Mouse (Mus musculus): ENCODE data around the gene Opn1sw.
"Not testable (repeated sequence)": the region's sequence is repeated elsewhere in the genome, so short reads cannot be mapped to it uniquely, and the experiment has no call there.

Gene Opn1sw

DNA sequence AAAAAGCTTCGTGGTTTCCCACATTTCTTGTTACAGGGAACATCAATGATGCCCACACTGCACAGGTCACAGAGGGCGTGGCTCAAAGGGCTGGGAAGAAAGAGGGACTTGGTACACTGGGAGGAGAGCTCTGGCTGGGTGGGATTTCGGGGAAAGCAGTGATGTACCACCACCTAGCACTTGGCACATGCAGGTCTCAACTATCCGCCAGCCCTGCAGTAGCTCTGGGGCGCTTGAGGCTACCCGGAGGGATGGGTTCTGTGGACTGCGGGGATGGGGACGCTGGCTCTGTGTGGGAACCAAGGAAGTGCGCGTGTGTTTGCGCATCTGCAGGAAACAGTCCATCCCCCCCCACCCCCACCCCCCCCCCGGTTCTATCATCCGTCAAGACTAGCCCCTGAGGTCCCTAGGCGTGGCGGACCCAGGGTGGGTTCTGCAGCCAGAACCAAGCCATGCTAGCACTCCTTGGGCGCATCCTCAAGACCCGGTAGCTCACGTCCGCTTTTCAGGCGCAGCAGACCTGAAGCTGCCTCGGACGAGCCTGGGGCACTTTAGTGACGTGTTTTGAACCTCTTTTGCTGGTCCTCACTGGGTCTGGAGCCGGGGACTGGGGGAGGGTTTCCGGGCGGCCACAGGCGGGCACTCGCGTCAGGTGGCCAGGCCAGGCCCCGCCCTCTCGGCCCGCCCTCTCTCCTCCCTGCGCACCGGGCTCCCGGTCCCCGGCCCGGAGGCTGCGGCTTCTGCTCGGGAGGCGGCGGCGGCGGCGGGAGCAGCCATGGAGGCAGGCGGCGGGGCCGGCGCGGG is 7.8 kb upstream of the Opn1sw start, which contains the start of gene Ccdc136:
Gene Ccdc136, plus strand, starts transcription at position 400 of the 804 bp plus-strand sequence.
- peak; percentile 86 for DNase-seq

- DNase-seq: no peak
These were observed 6.0 kb upstream of the Opn1sw start for GRCm38 (mm10) chr6:29394286-29394685.

DNA sequence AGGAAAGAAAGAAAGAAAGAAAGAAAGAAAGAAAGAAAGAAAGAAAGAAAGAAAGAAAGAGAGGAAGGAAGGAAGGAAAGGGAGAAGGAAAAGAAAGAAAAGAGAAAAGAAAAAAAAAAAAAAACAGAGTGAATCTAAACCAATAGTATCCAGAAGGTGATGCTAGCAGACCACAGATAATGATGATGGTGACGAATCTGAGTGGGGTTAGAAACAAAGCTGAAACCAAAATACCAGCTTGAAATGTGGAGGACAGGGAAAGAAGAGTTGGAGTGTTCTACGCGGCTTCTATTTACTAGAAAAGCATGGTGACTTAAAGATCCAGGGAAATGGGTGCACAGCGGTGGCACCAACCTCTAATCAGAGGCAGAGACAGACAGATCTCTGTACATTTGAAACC is 3.5 kb upstream of the Opn1sw start:
- no peak for DNase-seq

DNA sequence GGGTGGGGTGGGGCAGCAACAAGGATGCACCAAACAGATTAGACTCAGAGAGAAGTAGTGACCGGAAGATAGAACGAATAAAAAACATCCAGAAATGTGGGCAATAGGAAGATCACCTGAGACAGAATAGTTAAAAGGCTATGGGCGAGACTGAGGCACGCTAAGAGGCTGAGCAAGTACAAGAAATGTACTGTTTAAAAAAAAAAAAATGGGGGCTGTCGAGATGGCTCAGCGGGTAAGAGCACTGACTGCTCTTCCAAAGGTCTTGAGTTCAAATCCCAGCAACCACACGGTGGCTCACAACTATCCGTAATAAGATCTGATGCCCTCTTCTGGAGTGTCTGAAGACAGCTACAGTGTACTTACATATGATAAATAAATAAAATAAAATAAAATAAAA is 3.0 kb upstream of the Opn1sw start:
- DNase-seq: not testable (repeated sequence)

GRCm38 (mm10) chr6:29390500-29390899 is 2.2 kb upstream of the Opn1sw start:
- not testable (repeated sequence) for DNase-seq

GRCm38 (mm10) chr6:29389425-29389824 is 1.2 kb upstream of the Opn1sw start:
- no peak for DNase-seq

DNA sequence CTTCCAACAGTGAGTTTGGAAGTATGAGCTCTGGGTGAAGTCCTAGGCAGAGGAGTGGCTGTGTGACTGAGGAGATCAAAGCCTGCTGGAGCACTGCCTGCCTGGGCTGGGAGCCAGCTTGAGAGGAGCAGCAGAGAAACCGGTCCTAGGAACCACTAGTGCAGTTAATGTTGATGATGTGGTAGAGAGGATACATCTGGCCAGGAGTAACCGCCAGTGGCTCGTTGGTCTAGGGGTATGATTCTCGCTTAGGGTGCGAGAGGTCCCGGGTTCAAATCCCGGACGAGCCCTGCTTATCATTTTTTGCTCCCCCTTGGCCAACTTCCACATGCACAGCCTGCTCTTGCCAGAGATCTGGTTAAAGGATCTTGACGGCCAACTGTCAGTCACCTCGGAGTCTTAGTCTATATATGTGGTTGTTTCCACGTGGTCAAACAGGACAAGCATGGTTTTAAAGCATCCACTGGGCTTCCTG is 375 bp upstream of the Opn1sw start:
- peak; percentile 65 for DNase-seq

DNA sequence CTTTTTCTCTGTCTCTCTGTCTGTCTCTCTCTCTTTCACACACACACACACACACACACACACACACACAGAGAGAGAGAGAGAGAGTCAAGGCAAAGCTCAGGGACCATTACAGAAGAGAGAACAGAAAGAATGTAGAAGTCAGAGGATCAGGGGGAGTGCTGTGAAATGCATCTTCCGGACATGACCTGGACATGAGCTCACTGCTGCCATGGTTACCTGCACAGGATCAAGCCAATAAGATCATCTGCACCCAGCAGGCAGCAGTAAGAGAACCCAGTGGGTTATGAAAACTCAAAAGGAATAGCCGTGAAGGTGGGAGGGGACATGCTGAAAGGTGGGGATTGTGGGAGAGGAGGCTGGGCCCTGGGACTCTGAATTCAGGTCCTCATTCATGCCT is 5.8 kb downstream of the Opn1sw start:
- no peak for DNase-seq

- DNase-seq: no peak
These were observed 8.3 kb downstream of the Opn1sw start for GRCm38 (mm10) chr6:29379954-29380353.

DNA sequence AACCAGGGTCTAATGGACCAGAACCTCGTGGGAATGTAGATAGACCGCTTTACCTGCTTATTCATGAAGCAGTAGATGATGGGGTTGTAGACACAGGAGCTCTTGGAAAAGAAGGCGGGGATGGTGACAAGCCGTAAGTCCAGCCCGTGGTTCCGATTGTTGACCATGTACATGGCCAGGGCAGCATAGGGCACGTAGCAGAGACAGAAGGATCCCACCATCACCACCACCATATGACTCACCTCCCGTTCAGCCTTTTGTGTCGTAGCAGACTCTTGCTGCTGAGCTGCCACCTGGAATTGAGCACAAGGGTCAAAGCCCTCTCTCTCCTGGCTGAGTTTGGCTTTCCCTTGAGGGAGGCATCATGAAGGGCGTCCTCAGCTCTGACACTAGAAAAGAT is 9.6 kb downstream of the Opn1sw start:
- no peak for DNase-seq

GRCm38 (mm10) chr6:29377386-29377785 is 10.9 kb downstream of the Opn1sw start:
- no peak for DNase-seq

GRCm38 (mm10) chr6:29365277-29365676 is 23.0 kb downstream of the Opn1sw start:
- DNase-seq: no peak

DNA sequence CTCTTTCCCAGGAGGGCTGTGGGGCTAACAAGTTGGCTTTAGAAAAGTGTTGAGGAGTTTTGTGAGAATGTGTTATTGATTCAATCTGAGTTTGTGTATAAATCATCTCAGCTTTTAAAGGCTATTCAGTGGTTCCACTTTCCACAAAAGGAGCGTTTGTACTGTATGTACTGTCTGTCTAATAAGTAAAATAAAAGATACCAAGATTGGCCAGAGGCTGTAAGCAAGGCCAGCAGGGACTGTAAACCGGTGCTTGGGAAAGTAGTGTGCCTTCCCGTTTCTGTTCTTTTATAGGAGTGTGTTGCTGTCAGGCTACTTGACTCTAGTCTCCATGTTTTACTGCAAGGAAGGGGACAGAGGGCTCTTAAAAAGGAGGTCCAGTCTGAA is 25.1 kb downstream of the Opn1sw start:
- DNase-seq: no peak

DNA sequence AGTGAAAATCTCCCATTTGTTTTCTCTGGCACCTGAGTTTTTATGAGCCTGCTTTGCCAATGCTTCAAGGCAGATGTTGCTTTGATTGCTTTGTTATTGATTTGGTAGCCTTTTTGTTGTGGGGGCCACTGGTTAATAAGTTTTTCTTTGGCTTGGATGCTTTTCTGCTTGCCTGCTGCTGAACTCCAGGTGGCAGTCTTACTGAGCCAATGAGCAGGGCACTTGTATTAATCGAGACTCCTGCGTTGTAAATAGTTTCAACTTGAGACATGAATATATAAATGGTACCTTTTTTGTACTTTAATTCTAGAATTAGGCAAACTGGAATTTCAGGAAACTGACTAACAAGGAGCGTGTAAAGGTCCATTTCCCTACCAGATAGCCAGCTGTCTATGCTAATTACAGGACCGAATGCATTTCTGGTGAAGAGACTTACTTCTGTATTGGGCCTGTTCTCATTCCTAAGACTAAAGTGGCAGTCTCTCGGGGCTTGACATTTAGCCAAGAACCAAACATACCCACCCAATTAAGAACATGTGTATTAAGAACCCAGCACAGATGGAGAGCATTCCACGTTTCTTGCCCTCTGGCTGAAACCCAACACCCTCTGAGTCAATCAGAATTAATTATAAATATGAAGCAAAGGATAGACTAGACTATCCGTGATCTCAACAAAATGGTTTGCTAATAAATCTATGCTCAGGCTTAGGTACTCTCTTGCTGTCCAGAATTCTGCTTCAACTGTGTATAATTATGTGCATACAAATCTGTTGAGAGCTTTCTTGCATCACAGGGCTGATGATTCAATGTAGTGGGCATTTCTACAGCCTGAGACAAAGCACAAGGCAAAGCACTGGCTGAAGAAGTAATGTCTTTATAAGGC is 25.8 kb downstream of the Opn1sw start:
- DNase-seq: no peak

- DNase-seq: no peak
These were observed 28.1 kb downstream of the Opn1sw start for GRCm38 (mm10) chr6:29360211-29360610.

- DNase-seq: no peak
These were observed 28.9 kb downstream of the Opn1sw start for GRCm38 (mm10) chr6:29359386-29359785.

DNA sequence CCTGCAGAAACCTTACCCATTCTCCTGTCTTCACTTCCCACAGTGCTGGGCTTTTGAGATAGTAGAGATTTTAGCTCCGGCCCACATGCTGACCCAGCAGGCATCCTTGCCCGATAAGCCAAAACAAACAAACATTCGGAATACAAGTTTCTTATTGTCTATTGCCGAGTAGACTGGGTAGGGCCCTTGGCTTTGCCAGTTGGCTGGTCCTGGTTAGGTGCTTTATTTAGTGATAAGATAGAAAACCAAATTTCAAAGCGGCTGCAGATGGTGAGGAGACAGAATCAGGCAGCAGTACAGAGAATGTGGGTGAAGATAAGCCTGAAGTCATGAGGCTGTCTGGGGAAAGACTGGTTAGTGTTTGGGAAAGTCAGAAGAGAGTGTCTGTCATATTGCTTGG is 35.5 kb downstream of the Opn1sw start:
- DNase-seq: peak; percentile 7

- DNase-seq: no peak
These were observed 36.7 kb downstream of the Opn1sw start for GRCm38 (mm10) chr6:29351613-29352012.

GRCm38 (mm10) chr6:29348371-29348724 is 39.9 kb downstream of the Opn1sw start:
- DNase-seq: no peak

- DNase-seq: peak; percentile 98
These were observed 40.5 kb downstream of the Opn1sw start, which contains the start of gene Calu for GRCm38 (mm10) chr6:29347665-29348370. Calu (plus strand) TSS chr6:29348069.

DNA sequence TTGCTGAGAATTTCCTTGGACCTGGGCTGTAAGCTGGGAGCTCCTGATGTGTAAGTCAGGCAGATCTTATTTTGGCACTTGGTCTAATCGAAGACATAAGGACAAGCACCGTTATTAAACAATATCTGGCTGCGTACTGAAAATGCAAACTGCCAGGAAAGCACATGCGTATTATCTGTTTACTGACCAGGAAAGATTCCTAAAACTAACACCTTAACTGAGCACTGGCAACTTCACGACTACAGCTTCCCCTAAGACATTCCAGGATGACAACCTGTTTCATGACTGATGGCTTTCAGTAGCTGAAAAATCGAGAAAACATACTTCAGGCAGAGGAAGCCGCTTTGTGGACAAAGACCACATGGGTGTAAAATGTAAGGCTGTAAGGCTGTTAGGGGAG is 41.1 kb downstream of the Opn1sw start:
- no peak for DNase-seq

DNA sequence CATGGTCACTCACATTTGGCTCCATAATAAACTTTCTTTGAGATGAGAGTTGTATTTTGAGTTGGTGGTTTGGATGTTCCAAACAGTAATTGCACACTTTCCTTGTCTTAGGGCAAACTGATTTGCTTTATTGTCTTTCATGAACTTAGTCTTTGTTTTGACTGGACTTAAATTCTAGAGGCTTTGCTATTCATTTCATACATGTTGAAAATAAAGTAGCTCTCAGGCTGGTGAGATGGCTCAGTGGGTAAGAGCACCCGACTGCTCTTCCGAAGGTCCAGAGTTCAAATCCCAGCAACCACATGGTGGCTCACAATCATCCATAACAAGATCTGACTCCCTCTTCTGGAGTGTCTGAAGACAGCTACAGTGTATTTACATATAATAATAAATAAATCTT is 41.8 kb downstream of the Opn1sw start:
- not testable (repeated sequence) for DNase-seq

GRCm38 (mm10) chr6:29329514-29329913 is 58.8 kb downstream of the Opn1sw start:
- DNase-seq: no peak

Data from right cerebral cortex, postnatal 25 days (tissue).